Mouse (Mus musculus) lung, postnatal 14 days (tissue): ENCODE results near the gene Best3.
A peak's percentile ranks its signal among the peaks of the same experiment; 100 is the strongest.
"Not testable (repeated sequence)": the region's sequence is repeated elsewhere in the genome, so short reads cannot be mapped to it uniquely, and the experiment has no call there.

Source experiments
- DNase-seq: peaks from one replicate; pipeline ENCODE4 v3.0.0; 2021

The Best3 gene

DNA sequence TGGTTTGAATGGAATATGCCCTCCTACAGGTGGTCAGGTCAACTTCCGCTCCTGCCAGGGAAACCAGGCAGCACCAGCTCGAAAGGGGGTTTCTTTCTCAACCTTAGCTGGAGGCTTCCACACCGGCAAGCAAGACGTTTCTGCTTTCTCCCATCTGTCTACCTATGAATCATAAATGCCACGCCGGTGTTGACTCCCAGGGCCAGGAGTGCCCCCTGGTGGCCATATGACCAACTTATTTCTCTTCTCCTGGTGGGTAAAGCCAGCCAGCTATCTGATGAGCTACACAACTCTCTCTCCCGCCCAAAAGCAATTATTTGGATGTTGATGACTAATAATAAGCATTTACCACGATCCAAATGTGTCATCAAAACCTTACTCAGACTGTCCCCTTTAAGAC is 47.7 kb downstream of the Best3 start:
- DNase-seq: peak; percentile 89

DNA sequence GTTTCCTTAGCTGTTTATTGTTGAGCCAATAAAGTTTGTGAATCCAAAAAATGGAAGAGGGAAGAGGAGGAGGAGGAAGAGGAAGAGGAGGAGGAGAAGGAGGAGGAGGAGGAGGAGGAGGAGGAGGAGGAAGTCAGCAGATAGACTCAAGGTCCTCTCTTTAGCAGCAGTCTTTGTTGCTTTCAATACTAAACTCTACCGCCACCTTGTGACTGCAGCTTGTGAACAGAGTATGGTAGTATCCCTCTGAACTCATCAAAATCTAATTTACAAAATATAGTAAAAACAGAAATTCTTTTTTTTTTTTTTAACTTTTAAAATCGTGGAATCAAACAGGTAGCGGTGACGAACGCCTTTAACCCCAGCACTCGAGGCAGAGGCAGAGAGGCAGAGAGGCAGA is 54.2 kb downstream of the Best3 start:
- DNase-seq: no peak

DNA sequence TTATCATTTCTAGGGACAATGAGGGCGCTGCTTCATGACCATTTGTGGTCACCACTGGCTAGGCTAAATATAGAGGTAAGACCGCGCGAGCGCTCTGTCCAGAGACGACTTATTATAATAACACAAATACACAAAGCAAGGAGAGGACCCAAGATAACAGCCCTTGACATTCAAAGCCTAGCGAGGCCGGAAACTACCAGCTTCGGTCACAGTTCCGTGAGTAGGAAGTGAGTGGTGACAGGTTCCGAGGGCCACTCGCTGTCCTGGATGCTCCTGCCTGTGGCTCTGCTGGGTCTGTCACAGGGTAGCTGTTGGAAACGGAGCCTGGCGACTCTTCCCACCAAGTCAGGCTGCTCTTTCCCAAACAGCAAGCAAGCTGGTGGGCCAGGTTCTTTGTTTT is 56.2 kb downstream of the Best3 start:
- no peak for DNase-seq

DNA sequence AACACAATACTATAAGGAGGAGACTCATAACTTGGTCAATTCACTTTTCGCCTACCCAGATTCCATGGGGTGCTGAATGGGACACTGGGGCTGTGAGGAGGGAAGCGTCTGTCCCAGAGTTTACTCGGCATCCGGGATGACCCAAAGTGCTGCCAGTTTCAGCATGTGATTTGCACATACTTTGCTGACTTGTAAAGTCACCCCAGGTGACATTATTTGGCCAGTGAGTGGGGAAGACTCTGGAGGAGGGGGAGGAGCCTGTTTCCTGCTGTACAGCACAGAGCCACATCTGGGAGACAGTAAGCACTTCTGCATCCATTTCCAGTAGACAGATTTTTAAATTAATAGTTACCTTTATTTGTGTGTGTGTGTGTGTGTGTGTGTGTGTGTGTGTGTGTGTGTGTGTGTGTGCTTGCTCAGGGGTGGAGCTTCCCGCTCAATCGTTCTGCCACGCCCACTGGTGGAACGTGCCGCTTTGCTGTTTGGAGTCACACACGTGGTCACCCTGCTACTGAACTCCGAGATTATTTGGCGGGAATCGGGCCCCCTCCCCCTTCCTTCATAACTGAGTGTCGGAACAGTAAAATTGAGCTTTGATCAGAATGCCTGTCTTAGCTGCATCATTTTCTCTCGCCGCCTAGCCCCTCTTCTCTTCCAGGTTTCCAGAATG is 57.5 kb downstream of the Best3 start:
- DNase-seq: not testable (repeated sequence)

DNA sequence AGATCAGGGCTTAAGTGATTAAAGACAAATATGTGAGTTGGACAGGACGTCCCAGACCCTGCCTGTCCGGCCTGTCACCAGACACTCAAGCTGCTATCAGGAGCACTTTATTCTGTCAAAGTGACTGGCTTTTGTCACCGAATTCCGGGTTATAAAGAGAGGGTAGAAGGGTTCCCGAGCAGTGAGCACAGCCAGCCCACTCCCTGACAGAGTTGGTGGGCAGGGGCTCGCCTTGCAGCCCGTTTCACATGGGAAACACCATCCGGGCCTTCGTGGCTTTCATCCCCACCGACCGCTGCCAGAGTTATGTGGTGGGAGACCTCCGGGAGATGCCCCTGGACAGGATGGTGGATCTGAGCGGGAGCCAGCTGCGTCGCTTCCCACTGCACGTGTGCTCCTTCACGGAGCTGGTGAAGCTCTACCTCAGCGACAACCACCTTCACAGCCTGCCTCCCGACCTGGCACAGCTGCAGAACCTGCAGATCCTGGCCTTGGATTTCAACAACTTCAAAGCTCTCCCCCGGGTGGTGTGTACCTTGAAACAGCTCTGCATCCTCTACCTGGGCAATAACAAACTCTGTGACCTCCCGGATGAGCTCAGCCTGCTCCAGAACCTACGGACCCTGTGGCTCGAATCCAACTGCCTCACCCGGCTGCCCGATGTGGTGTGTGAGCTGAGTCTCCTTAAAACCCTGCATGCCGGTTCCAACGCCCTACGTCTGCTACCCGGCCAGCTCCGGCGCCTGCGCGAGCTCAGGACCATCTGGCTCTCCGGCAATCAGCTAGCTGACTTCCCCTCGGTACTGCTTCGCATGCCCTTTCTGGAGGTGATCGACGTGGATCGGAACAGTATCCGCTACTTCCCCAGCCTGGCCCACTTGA is 59.3 kb downstream of the Best3 start, which contains the start of gene Lrrc10:
Gene Lrrc10, plus strand, starts transcription at position 167 of the 882 bp plus-strand sequence.
- DNase-seq: no peak

DNA sequence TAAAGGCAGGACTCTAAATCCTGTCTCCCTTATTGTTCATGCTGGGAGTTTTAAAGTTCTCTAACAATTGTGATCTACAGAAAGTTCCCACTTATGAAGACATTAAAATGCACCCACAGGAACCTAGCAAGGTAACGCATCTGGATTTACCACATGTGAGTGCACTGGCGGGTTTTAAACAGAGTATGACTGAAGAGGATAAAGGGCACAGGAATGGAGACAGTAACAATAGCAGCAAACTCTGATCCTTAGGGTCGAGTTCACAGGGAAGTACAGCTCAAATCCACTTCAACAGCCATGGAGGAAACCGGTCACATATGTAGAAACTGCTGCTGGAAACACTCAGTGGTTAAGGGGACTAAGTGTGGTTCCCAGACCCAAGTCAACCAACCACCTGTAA is 63.1 kb downstream of the Best3 start:
- no peak for DNase-seq

DNA sequence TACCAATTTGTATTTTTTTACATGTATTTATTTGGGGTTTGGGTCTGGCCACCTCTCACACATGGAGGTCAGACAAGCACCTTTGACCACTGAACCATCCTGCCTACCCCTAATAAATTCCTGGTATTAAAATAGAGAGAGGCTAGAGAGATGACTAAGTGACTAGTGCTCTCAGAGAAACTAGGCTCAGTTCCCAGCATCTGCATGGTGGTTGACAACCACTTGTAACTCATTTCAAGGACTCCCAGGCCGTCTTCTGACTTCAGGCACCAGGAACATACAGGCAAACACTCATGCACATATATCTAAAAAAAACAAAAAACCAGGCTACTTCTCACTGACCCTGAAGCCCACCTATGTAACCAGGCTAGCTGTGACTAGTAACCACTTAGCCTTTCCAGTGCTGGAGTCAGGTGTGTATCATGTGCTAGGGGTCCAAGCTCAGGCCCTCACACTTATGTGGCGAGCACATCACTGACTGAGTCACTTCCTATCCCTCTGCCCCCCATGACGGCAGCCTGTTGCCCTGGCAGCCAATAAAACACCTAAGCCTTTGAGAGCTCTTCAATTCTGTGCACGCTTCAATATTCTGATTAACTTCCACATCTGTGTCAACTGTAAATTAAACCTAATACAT is 64.0 kb downstream of the Best3 start:
- no peak for DNase-seq

DNA sequence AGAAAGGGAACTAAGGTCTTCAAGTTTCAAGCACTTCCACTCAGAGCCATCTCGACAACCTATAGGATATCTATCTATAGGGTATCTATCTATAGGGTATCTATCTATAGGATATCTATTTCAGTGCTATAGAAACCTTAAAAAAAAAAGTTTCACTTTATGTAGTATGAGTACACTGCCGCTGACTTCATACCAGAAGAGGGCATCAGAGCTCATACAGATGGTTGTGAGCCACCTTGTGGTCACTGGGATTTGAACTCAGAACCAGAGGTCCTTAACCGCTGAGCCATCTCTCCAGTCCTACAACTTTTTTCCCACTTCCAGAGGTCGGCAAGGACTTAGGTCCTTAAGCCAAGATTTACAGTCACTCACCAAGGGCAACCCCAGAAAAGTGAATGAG is 69.6 kb downstream of the Best3 start:
- no peak for DNase-seq

DNA sequence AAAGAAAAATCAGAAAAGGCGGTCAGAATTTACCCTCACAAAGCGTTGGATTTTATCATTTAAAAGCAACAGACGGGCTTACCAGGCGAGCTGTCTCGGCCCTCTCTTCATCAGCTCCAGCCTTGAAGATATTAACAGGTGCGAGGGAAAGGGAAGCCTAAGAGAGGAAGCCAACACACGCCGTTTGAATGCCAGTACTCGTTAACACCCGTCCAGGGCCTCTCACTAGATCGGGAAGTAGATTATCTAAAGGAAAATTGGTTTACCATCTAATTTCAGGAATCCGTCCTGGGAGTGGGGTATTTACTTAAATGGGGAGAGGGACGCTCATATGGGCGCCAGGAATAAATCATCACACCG is 76.8 kb downstream of the Best3 start:
- no peak for DNase-seq

DNA sequence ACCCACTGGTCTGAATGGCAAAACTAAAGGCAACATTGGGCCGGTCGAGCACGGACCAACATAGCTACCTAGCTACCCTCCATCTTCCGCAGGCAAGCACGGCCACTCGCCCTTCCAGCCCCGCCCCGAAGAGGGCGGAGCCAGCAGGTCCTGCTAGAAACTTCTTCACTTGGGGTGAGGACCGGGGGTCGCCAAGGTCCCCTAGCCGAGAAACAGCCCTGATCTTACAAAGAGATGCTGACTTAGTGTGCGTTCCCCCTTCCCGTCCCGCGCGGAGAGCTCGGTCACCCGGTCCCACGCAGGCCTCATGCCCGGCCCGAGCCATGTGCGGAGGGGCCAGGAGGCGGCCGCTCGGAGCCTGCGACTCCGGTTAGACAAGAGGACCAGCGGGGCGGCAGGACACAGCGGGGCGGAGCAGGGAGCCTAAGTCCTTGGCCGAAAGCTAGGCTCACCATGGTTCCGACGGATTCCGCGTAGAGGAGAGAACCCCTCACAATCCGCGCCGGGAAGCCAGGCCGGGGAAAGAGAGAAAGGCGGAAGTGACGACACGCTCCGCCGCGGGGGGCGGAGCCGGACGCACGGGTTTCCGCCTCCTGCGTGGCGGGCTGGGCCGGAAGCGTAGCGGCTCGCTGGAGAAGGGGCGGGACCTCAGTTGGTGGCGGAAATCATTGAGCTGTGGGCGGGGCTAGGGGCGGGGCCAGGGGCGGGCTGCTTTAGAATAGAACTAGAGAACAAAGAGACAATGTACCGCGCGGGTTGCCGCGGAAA is 77.3 kb downstream of the Best3 start, which contains the start of gene Cct2:
Gene Cct2, minus strand, starts transcription at position 561 of the 768 bp plus-strand sequence.
- peak; percentile 93 for DNase-seq

DNA sequence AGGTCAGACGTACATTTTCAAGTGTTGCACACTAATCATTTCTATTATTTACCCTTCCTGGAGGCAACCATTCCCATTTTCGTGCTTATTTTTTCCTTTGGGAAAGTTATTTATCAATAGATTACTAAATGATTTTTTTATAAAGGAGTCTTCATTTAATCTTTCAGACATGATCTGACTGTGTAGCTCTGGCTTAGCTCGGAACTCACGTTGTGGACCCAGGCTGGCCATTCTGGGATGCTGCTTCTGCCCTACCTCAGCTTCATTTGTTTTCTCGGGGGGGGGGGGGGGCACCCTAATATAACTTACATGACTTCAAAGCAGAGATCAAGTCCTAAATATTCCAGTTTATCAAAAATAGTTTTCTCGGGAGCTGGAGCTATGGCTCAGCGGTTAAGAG is 78.0 kb downstream of the Best3 start:
- DNase-seq: no peak

DNA sequence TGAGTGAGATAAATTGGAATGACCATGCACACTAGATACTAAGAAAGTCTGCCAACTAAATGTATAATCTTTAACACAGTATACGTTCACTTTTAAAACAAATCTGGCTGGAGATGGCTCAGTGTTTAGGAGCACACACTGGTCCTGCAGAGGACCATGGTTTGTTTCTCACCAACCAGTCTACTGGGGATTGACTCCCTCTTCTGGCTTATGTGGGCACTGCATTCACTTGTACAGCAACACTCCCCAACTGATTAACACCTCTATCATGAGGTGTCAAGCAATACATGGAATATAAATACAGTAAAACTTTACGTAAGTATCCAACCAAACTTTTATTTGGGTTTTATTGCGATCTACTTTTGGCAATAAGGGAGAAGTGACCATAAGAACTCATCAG is 83.0 kb downstream of the Best3 start:
- DNase-seq: no peak

DNA sequence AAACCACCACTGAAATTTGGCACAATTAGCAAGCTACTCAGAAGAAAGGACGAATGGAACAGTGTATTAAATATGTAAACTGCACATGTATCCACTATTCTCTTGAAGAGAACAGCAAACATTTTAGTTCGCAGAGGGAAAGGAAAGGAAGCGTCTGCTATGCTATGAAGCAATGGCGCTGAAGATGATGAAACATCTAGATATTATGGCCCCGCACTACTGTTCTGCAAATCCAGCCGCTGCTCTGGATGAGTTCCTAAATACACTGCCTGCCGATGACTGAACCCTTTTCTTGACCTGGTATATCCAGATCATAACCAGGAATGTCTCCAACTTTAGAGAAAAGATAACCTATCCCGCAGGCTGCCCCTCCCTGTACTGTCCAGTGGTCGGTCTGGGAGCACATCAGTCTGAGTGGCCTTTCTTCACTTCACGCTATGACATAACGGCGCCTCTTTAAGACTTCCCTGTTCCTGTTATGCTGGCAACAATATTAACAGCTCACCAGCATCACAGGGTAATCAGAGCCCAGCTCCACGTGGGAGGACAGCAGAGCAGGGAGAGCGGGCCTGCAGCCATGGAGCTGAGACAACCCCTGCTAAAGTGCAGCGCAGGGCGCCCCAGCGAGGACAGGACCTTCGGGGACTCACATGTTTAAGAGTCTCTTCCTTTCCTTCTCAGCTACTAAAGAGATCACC is 86.2 kb downstream of the Best3 start:
- DNase-seq: no peak

DNA sequence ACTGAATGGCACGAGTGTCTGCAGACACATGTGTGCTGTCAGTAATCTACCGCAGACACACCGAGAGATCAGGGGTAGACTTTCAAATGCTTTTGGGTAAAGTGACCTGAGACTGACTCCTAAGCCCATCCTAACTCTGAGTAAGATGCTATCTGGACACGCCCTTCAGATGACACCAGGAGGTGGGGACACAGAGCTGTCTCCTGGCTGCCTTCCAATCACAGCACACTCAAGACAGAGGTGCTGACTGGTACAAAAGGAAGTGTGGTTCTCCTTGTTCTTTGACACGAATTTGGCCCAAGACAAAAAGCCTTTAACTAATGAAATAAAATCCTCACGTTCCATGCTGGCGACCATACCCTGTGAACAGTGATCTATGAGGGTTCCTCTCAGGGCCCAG is 87.1 kb downstream of the Best3 start:
- DNase-seq: no peak
